Mouse (Mus musculus): ENCODE data around the gene Ptprn.
"Not testable (repeated sequence)": the region's sequence is repeated elsewhere in the genome, so short reads cannot be mapped to it uniquely, and the experiment has no call there.

The Ptprn gene

GRCm38 (mm10) chr1:75252308-75252707 lies 12.0 kb downstream of the Ptprn start:
- no peak for DNase-seq

- DNase-seq = peak; percentile 78
These were observed 13.0 kb downstream of the Ptprn start for GRCm38 (mm10) chr1:75251112-75251970.

GRCm38 (mm10) chr1:75250498-75250897 lies 13.8 kb downstream of the Ptprn start:
- DNase-seq = no peak

GRCm38 (mm10) chr1:75248041-75248772 lies 16.1 kb downstream of the Ptprn start:
- DNase-seq = no peak

GRCm38 (mm10) chr1:75247071-75247930 lies 17.0 kb downstream of the Ptprn start:
- DNase-seq = no peak

- DNase-seq = peak; percentile 71
These were observed 19.5 kb downstream of the Ptprn start for GRCm38 (mm10) chr1:75244836-75245235.

GRCm38 (mm10) chr1:75244175-75244826 lies 20.0 kb downstream of the Ptprn start:
- no peak for DNase-seq

GRCm38 (mm10) chr1:75243411-75243810 lies 20.9 kb downstream of the Ptprn start:
- DNase-seq = no peak

- no peak for DNase-seq
These were observed 24.7 kb downstream of the Ptprn start for GRCm38 (mm10) chr1:75239591-75239990.

GRCm38 (mm10) chr1:75236117-75237050 lies 27.9 kb downstream of the Ptprn start, which contains the start of gene Dnajb2:
Gene Dnajb2 (plus strand): TSS chr1:75236406.
- DNase-seq = peak; percentile 89

GRCm38 (mm10) chr1:75234606-75235005 lies 29.7 kb downstream of the Ptprn start:
- peak; percentile 74 for DNase-seq

GRCm38 (mm10) chr1:75232489-75232888 lies 31.8 kb downstream of the Ptprn start:
- DNase-seq = not testable (repeated sequence)

GRCm38 (mm10) chr1:75231664-75232152 lies 32.6 kb downstream of the Ptprn start, which contains the start of gene A630095N17Rik:
Gene A630095N17Rik (minus strand): TSS chr1:75232102.
- DNase-seq = no peak

GRCm38 (mm10) chr1:75231224-75231623 lies 33.1 kb downstream of the Ptprn start:
- no peak for DNase-seq

GRCm38 (mm10) chr1:75230335-75230994 lies 33.8 kb downstream of the Ptprn start:
- DNase-seq = no peak

GRCm38 (mm10) chr1:75229158-75229557 lies 35.1 kb downstream of the Ptprn start:
- no peak for DNase-seq

- no peak for DNase-seq
These were observed 36.6 kb downstream of the Ptprn start for GRCm38 (mm10) chr1:75227653-75228052.

- no peak for DNase-seq
These were observed 38.2 kb downstream of the Ptprn start for GRCm38 (mm10) chr1:75226138-75226537.

- DNase-seq = no peak
These were observed 38.8 kb downstream of the Ptprn start for GRCm38 (mm10) chr1:75225473-75225872.

GRCm38 (mm10) chr1:75223532-75223931 lies 40.8 kb downstream of the Ptprn start:
- no peak for DNase-seq
